Mouse (Mus musculus) hindbrain, postnatal 0 days (tissue): ENCODE measurements around the gene Xbp1. TPM values are rescaled to one million over a fixed set of nuclear protein-coding genes. Genes with fewer than 3 reads are reported as not detected.
"Not testable (repeated sequence)": the region's sequence is repeated elsewhere in the genome, so short reads cannot be mapped to it uniquely, and the experiment has no call there.

Source experiments
- ATAC-seq: fragments of 200-750 bp; cut with Nextera tagmentation; 2 replicates; pipeline ENCODE4 v1.8.0; 2017; ENCODE audit warnings: mild to moderate bottlenecking, moderate TSS enrichment, moderate library complexity
- DNase-seq: peaks from one replicate; pipeline ENCODE4 v3.0.0-alpha.2; 2015; ENCODE audit warnings: low spot score
- H3K27ac ChIP-seq: fragments of 300-500 bp; sonication (generic); 2 replicates; pipeline ENCODE4 v1.5.1; 2014; ENCODE audit warnings: mild to moderate bottlenecking
- H3K27me3 ChIP-seq: fragments of 300-500 bp; sonication (generic); 2 replicates; pipeline ENCODE4 v1.6.1; 2014; ENCODE audit warnings: low read length, mixed read lengths; ENCODE audit not compliant: insufficient read depth
- H3K36me3 ChIP-seq: fragments of 300-500 bp; sonication (generic); 2 replicates; pipeline ENCODE4 v1.6.1; 2014; ENCODE audit warnings: low read length, mixed read lengths; ENCODE audit not compliant: insufficient read depth
- H3K4me1 ChIP-seq: fragments of 300-500 bp; sonication (generic); 2 replicates; pipeline ENCODE4 v1.6.1; 2014; ENCODE audit warnings: antibody characterized with exemption, low read length, mixed read lengths; ENCODE audit not compliant: insufficient read depth
- H3K4me2 ChIP-seq: fragments of 300-500 bp; sonication (generic); 2 replicates; pipeline ENCODE4 v1.6.1; 2014; ENCODE audit warnings: low read depth, mild to moderate bottlenecking, low read length, moderate library complexity, mixed read lengths
- H3K4me3 ChIP-seq: fragments of 300-500 bp; sonication (generic); 2 replicates; pipeline ENCODE4 v1.5.1; 2014; ENCODE audit warnings: low read length
- H3K9ac ChIP-seq: fragments of 300-500 bp; sonication (generic); replicated peaks from 2 replicates; pipeline ENCODE4 v1.6.1; 2014; ENCODE audit warnings: mild to moderate bottlenecking, low read length, moderate library complexity, mixed read lengths
- H3K9me3 ChIP-seq: fragments of 300-500 bp; sonication (generic); 2 replicates; pipeline ENCODE4 v1.6.1; 2016; ENCODE audit warnings: low read length, mixed read lengths
- CTCF ChIP-seq: IDR thresholded peaks from 2 replicates; pipeline ENCODE4 v1.5.1; 2016; ENCODE audit warnings: antibody characterized with exemption, control low read depth, low read depth
- WGBS: fragments of 180-500 bp; shearing (Covaris S2); extraction: QIAGEN DNeasy Blood & Tissue Kit; methylation state at CpG from one replicate; pipeline ENCODE4 v1.1.7; 2014; 5-methylcytosine and 5-hydroxymethylcytosine counted together
- polyA plus RNA-seq: library from polyadenylated mRNA; unstranded; fragments of >200 nt; fragmentation: Nextera tagmentation; extraction: Ambion mirVana; gene quantifications from 2 replicates; pipeline ENCODE4 v1.2.1, GENCODE M21; 2015
- total RNA-seq: library from RNA; depleted of rRNA; stranded (reverse); fragments of >200 nt; gene quantifications from 2 replicates; pipeline ENCODE4 v1.2.3, GENCODE M21; 2014

Gene Xbp1
- total and polyA plus RNA-seq, 2 experiments from 2014 or later = 88.9 to 102 TPM

GRCm38 (mm10) chr11:5485193-5486011 lies 35.1 kb upstream of the Xbp1 start:
- H3K4me2 ChIP-seq = peak overlapping the region; percentile 57
- H3K27ac ChIP-seq = no peak overlapping the region
- H3K4me1 ChIP-seq = no peaks in the 10 kb centered on the region
- DNase-seq (peak; percentile 97), ATAC-seq (peak; percentile 86)
- H3K36me3 ChIP-seq = no peaks in the 10 kb centered on the region
- no peaks in the 10 kb centered on the region for H3K27me3 ChIP-seq
- H3K9me3 ChIP-seq = no peaks in the 10 kb centered on the region
- 13% methylated on average over 15 of the region's 15 CpGs for WGBS
- TF ChIP-seq CTCF = peak; percentile 90
- peak overlapping the region; percentile 40 for H3K9ac ChIP-seq
- peak overlapping the region; percentile 33 for H3K4me3 ChIP-seq

- H3K4me3 ChIP-seq, H3K36me3 ChIP-seq, ATAC-seq, H3K4me1 ChIP-seq, H3K4me2 ChIP-seq, H3K27me3 ChIP-seq, H3K9ac ChIP-seq, H3K9me3 ChIP-seq, DNase-seq, H3K27ac ChIP-seq: not testable (repeated sequence)
- 86% methylated on average over 10 of the region's 10 CpGs for WGBS
Observed at GRCm38 (mm10) chr11:5489433-5489832, 31.0 kb upstream of the Xbp1 start.

GRCm38 (mm10) chr11:5490989-5491656 lies 29.3 kb upstream of the Xbp1 start:
- Histone ChIP-seq H3K4me3 (no peak overlapping the region), H3K27ac (no peak overlapping the region), H3K27me3 (no peaks in the 10 kb centered on the region), H3K36me3 (no peaks in the 10 kb centered on the region), H3K9ac (no peak overlapping the region), H3K4me2 (no peak overlapping the region), H3K9me3 (no peaks in the 10 kb centered on the region), H3K4me1 (no peaks in the 10 kb centered on the region)
- ATAC-seq (no peak), DNase-seq (no peak)
- WGBS = 80% methylated on average over 10 of the region's 10 CpGs
- no peak for TF ChIP-seq CTCF

GRCm38 (mm10) chr11:5491912-5492311 lies 28.5 kb upstream of the Xbp1 start:
- no peaks in the 10 kb centered on the region for H3K4me1 ChIP-seq
- ATAC-seq = no peak
- TF ChIP-seq CTCF = no peak
- H3K4me2 ChIP-seq = no peak overlapping the region
- H3K36me3 ChIP-seq = no peaks in the 10 kb centered on the region
- no peak overlapping the region for H3K9ac ChIP-seq
- no peak overlapping the region for H3K4me3 ChIP-seq
- H3K9me3 ChIP-seq = no peaks in the 10 kb centered on the region
- H3K27me3 ChIP-seq = no peaks in the 10 kb centered on the region
- 77% methylated on average over 7 of the region's 7 CpGs for WGBS
- no peak for DNase-seq
- no peak overlapping the region for H3K27ac ChIP-seq

GRCm38 (mm10) chr11:5493869-5494268 lies 26.6 kb upstream of the Xbp1 start:
- no peak for DNase-seq
- 44% methylated on average over 2 of the region's 2 CpGs for WGBS
- Histone ChIP-seq H3K36me3 (no peaks in the 10 kb centered on the region), H3K4me2 (no peak overlapping the region), H3K9me3 (no peaks in the 10 kb centered on the region), H3K4me1 (no peaks in the 10 kb centered on the region), H3K9ac (no peak overlapping the region), H3K27ac (no peak overlapping the region), H3K4me3 (no peak overlapping the region), H3K27me3 (no peaks in the 10 kb centered on the region)
- no peak for ATAC-seq
- no peak for TF ChIP-seq CTCF

- no peak for TF ChIP-seq CTCF
- Histone ChIP-seq H3K4me1 (no peaks in the 10 kb centered on the region), H3K27me3 (no peaks in the 10 kb centered on the region), H3K9me3 (no peaks in the 10 kb centered on the region), H3K9ac (no peak overlapping the region), H3K27ac (no peak overlapping the region), H3K4me2 (no peak overlapping the region), H3K36me3 (no peaks in the 10 kb centered on the region), H3K4me3 (no peak overlapping the region)
- 53% methylated on average over 12 of the region's 12 CpGs for WGBS
- no peak for ATAC-seq
- DNase-seq = no peak
Observed at GRCm38 (mm10) chr11:5495286-5495832, 25.1 kb upstream of the Xbp1 start.

- H3K4me1 ChIP-seq = no peaks in the 10 kb centered on the region
- H3K4me2 ChIP-seq = no peak overlapping the region
- H3K27me3 ChIP-seq = no peaks in the 10 kb centered on the region
- no peak overlapping the region for H3K27ac ChIP-seq
- no peak overlapping the region for H3K9ac ChIP-seq
- DNase-seq (no peak), ATAC-seq (no peak)
- TF ChIP-seq CTCF = no peak
- H3K9me3 ChIP-seq = no peaks in the 10 kb centered on the region
- no peaks in the 10 kb centered on the region for H3K36me3 ChIP-seq
- no peak overlapping the region for H3K4me3 ChIP-seq
- 85% methylated on average over 5 of the region's 5 CpGs for WGBS
Observed at GRCm38 (mm10) chr11:5495906-5496305, 24.6 kb upstream of the Xbp1 start.
